Mouse (Mus musculus) gastrocnemius, adult 18-20 months (tissue): ENCODE measurements around the gene Ctu2. TPM values are rescaled to one million over a fixed set of nuclear protein-coding genes. Genes with fewer than 3 reads are reported as not detected.

Source experiments
- DNase-seq: peaks from one replicate; pipeline ENCODE4 v3.0.0; 2021; ENCODE audit warnings: low spot score
- total RNA-seq, 2 experiments: library from RNA; stranded (reverse); gene quantifications; 2 replicates each; pipeline ENCODE4 v1.2.3; 2021

Gene Ctu2
- total RNA-seq, 2 experiments from 2014 or later: 6.3 to 7.6 TPM

GRCm38 (mm10) chr8:122444058-122444748 is 31.7 kb upstream of the Ctu2 start:
- DNase-seq: peak; percentile 88

- DNase-seq: no peak
These were observed 30.7 kb upstream of the Ctu2 start for GRCm38 (mm10) chr8:122445203-122445602.

GRCm38 (mm10) chr8:122451161-122451703 is 24.7 kb upstream of the Ctu2 start:
- peak; percentile 82 for DNase-seq

- peak; percentile 64 for DNase-seq
These were observed 23.8 kb upstream of the Ctu2 start for GRCm38 (mm10) chr8:122452154-122452553.

GRCm38 (mm10) chr8:122454409-122454808 is 21.5 kb upstream of the Ctu2 start:
- no peak for DNase-seq

GRCm38 (mm10) chr8:122457171-122457570 is 18.8 kb upstream of the Ctu2 start:
- no peak for DNase-seq

GRCm38 (mm10) chr8:122459218-122459900 is 16.6 kb upstream of the Ctu2 start:
- no peak for DNase-seq

- DNase-seq: no peak
These were observed 16.0 kb upstream of the Ctu2 start for GRCm38 (mm10) chr8:122459990-122460389.

- peak; percentile 74 for DNase-seq
These were observed 15.1 kb upstream of the Ctu2 start, which contains the start of gene Snai3 for GRCm38 (mm10) chr8:122460524-122461472. TSS of gene Snai3 (minus strand) at chr8:122460733.

- DNase-seq: no peak
These were observed 14.3 kb upstream of the Ctu2 start for GRCm38 (mm10) chr8:122461473-122462148.

- DNase-seq: no peak
These were observed 13.4 kb upstream of the Ctu2 start for GRCm38 (mm10) chr8:122462510-122462909.

- no peak for DNase-seq
These were observed 12.0 kb upstream of the Ctu2 start for GRCm38 (mm10) chr8:122463651-122464640.

GRCm38 (mm10) chr8:122464985-122465384 is 11.0 kb upstream of the Ctu2 start:
- DNase-seq: no peak

- no peak for DNase-seq
These were observed 8.1 kb upstream of the Ctu2 start for GRCm38 (mm10) chr8:122467816-122468215.

- DNase-seq: no peak
These were observed 6.5 kb upstream of the Ctu2 start for GRCm38 (mm10) chr8:122469407-122469806.

- DNase-seq: no peak
These were observed 6.0 kb upstream of the Ctu2 start for GRCm38 (mm10) chr8:122469965-122470364.

- no peak for DNase-seq
These were observed 5.3 kb upstream of the Ctu2 start for GRCm38 (mm10) chr8:122470691-122471090.

- DNase-seq: no peak
These were observed 2.0 kb upstream of the Ctu2 start for GRCm38 (mm10) chr8:122473911-122474421.

- DNase-seq: peak; percentile 32
These were observed 887 bp upstream of the Ctu2 start for GRCm38 (mm10) chr8:122474951-122475560.
